Mouse (Mus musculus): ENCODE data around the gene Reep6. TPM values are rescaled to one million over a fixed set of nuclear protein-coding genes. Genes with fewer than 3 reads are reported as not detected.
A peak's percentile ranks its signal among the peaks of the same experiment; 100 is the strongest.

Gene Reep6
- total RNA-seq, 2 experiments from 2014 or later, result 2.7 to 4.1 TPM

DNA sequence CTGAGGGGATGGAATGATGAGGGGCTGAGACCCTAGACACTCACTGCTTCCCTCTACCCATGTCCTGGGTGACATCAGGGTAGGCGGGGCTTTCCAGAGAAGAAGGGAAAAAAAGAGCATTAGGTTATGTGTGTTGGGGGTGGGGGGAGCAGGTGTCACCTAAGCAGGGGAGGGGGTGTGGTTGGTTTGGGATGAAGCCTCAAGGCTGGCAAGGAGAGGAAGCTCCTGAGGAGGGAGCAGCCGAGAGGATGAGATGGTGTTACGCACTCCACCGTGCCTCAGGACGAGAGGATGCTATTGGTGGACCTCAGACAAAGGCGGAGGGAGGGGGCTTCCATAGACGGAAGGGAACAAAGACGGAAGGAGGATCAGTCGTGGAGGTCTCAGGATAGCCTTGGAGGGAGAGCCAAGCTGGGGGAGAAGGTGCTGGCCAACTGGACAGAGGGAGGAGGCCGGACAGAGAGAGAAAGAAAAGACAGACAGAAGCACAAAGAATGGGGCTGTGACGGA lies 29.0 kb upstream of the Reep6 start:
- no peak for DNase-seq (ENCODE audit: low spot score in 2 of 2)

GRCm38 (mm10) chr10:80301256-80302081 lies 28.3 kb upstream of the Reep6 start:
- no peak for DNase-seq (ENCODE audit: low spot score in 2 of 2)

DNA sequence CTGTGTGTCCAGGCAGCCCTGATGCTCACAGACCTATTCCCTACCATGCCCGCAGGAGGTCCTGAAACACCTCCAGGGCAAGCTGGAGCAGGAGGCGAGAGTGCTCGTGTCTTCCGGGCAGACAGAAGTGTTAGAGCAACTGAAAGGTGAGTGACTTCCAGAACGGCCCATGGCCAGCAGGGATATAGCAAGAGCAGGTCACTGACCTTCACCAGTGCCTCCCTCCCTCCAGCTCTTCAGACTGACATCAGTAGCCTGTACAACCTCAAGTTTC lies 27.7 kb upstream of the Reep6 start:
- no peak for DNase-seq (ENCODE audit: low spot score in 2 of 2)

GRCm38 (mm10) chr10:80302471-80302881 lies 27.3 kb upstream of the Reep6 start:
- peak in 1 of 2 experiments; percentile 62 for DNase-seq (ENCODE audit: low spot score in 2 of 2)

GRCm38 (mm10) chr10:80304458-80304857 lies 25.3 kb upstream of the Reep6 start:
- DNase-seq (ENCODE audit: low spot score in 2 of 2), result no peak

GRCm38 (mm10) chr10:80304862-80305261 lies 24.9 kb upstream of the Reep6 start:
- DNase-seq (ENCODE audit: low spot score in 2 of 2), result no peak

DNA sequence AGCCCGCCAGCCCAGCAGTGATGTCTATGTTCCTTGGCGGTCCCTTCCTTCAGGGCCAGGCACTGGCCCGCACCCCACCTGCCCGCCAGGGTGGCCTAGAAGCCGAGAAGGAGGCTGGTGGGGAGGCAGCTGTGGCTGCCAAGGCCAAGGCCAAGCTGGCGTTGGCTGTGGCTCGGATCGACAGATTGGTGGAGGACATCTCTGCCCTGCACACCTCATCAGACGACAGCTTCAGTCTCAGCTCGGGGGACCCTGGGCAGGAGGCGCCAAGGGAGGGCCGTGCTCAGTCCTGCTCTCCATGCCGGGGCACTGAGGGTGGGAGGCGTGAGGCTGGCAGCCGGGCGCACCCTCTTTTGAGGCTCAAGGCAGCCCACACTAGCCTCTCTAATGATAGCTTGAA lies 18.2 kb upstream of the Reep6 start:
- DNase-seq (ENCODE audit: low spot score in 2 of 2), result no peak

- no peak for DNase-seq (ENCODE audit: low spot score in 2 of 2)
Measured at GRCm38 (mm10) chr10:80312586-80313504, 16.9 kb upstream of the Reep6 start.

GRCm38 (mm10) chr10:80313627-80314201 lies 16.0 kb upstream of the Reep6 start:
- no peak for DNase-seq (ENCODE audit: low spot score in 2 of 2)

DNA sequence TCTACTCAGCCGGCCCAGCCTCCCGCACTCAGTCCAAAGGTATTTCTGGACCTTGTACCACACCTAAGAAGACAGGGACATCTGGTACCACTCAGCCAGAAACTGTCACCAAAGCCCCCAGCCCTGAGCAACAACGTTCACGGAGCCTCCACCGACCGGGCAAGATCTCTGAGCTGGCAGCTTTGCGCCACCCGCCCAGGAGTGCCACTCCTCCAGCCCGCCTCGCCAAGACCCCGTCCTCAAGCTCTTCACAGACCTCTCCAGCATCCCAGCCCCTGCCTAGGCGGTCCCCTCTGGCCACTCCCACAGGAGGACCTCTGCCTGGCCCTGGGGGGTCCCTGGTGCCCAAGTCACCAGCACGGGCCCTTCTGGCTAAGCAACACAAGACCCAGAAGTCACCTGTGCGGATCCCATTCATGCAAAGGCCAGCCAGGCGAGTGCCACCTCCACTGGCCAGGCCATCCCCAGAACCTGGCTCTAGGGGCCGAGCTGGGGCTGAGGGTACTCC lies 15.2 kb upstream of the Reep6 start:
- DNase-seq (ENCODE audit: low spot score in 2 of 2), result no peak

DNA sequence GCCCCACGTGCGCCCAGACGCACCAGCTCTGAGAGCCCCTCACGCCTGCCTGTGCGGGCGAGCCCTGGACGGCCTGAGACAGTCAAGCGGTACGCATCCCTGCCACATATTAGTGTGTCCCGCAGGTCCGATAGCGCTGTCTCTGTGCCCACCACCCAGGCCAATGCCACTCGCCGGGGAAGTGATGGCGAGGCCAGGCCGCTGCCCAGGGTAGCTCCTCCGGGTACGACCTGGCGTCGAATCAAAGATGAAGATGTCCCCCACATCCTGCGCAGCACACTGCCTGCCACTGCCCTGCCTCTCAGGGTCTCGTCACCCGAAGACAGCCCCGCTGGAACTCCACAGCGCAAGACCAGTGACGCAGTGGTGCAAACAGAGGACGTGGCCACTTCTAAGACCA lies 14.4 kb upstream of the Reep6 start:
- DNase-seq (ENCODE audit: low spot score in 2 of 2), result no peak

DNA sequence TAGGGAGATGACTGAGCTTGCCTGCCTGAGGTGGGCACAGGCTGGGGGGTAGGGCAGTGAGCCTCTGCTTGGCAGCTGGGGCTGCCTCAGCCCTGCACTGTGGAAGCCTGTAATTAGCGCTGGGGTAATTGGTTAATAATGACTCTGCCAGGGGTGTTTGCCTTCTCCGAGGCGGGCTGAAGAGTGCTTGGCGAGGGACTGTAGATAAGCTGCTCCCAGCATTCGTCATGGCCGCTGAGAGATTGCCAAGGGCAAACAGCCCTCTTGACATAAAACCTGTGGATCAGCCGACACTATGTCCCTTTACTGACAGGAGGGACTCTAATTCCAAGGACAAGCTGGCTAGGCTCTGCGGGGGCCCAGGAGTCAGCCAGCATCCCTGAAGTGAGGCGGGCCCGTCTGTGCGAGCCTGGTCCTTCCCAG lies 13.4 kb upstream of the Reep6 start:
- DNase-seq (ENCODE audit: low spot score in 2 of 2), result no peak

DNA sequence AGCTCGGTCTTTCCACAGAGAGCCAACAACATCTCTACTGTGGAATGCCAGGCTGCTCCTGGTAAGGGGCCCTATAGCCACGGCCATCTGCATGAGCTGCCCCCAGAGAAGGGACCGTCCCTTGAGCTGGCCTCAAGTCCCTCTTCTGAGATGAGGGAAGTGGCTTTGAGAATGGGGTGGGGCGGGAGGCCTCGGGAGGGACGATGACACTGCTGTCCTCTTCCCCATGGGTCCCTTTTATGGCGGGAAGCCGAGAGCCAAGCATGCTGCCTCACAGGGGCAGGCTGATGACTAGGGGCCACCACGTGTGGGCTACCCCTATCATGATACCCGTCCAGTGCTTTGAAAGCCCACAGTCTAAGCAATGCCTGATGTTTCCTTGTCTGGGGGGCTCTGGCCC lies 12.7 kb upstream of the Reep6 start:
- DNase-seq (ENCODE audit: low spot score in 2 of 2), result no peak

DNA sequence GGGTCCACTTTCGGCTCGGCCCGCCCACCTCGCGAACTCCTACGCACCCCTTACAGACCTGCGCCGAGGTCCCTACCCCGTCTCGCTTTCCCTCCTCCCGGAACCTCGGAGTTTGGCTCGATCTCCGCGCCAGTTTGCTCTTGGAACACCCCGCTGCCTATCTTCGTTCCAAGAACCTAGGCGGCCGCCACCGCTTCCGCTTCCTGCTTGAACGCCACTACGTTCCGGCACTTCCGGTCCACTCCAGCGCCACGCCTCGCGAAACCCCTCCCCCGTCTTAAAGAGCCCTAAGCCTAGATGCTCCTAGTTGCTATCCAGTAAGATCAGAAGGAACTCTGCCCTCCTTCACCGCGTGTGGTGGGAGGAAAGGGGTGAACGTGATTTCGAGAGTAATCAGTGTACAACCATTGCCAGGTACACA lies 9.4 kb upstream of the Reep6 start, which contains the start of gene 2310011J03Rik:
TSS of gene 2310011J03Rik (minus strand) at position 198 of the 421 bp plus-strand sequence.
- DNase-seq (ENCODE audit: low spot score in 2 of 2), result peak; percentile 80 to 91

DNA sequence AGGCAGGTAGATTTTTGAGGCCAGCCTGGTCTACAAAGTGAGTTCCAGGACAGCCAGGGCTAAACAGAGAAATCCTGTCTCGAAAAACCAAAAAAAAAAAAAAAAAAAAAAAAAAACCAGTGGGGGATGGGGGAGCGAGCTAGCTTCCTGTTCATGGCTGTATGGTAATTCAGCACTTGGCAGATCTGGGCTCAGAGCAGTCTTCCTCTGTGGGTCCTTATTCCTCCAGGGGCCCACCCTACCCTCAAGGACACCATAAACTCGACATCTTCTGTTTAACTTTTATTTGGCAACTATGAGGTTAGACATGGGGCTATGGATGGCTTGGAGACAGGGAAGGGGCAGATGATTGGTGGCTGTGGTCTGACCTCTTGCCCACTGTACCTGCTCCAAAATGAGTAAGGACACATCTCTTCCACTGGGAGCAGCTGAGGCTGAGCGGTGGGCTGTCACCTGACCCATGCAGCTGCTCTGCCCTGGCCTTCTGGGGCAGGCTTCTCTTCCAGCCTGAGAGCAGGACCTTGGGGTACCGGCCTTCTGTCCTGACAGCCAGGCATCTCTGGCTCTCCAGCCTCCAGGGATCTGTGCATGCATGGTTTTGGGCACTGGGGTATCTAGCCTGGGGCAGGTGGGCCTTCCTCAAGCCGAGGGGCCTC lies 8.6 kb upstream of the Reep6 start:
- DNase-seq (ENCODE audit: low spot score in 2 of 2), result no peak

DNA sequence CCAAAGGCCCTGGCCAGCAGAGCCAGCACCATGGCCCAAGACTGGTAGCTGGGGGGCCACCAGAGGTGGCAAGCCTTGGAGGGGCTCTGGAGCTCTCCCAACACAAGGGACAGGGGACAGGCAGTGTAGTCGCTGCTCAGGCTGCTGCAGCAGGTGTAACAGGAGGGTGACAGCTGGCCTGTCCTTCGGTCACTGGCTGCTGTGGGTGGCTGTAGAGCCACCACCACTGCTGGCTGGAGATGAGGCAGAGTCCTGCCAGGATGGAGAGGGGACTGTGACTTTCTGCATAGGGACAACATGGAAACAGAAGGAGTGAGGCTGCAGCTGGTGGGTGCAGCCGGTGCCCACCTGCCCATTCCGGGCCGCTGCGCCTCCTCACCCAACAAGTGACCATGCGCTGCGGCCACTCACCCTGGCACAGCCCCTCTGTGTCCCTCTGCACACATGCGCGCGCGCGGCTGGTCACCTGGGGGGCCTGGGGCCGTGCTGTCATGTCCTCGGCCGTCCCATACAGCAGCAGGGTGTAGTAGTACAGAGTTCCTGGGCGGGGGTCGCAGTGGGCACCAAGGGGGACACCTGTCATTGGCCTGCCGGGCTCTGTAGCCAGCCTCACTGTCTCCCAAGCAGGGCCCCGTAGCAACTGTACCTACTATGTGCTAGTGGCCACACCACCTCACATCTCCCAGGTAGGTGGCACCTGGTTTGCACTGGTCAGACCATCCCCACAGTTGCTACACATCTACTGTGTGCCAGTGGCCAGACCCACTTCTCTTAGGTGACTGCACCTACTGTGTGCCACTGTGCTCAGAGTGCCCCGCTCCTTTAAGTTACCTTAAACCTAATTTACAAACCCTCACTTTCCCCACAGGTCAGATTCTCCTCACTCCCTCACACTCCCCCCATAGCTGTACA lies 7.8 kb upstream of the Reep6 start:
- DNase-seq (ENCODE audit: low spot score in 2 of 2), result no peak

GRCm38 (mm10) chr10:80322811-80323211 lies 6.9 kb upstream of the Reep6 start:
- DNase-seq (ENCODE audit: low spot score in 2 of 2), result no peak

- DNase-seq (ENCODE audit: low spot score in 2 of 2), result peak in 1 of 2 experiments; percentile 64
Measured at GRCm38 (mm10) chr10:80323261-80324119, 6.3 kb upstream of the Reep6 start.

Data from gastrocnemius, postnatal 4 days (tissue).